Mouse (Mus musculus): Measurements from ENCODE around the gene Acp4.

- TF ChIP-seq CTCF (IDR thresholded peaks at IDR 0.05; ENCODE audit: extremely low read depth, insufficient read depth, low read length), result no peak
- no peak for TF ChIP-seq POLR2A (IDR thresholded peaks at IDR 0.05; ENCODE audit: extremely low read depth, insufficient read depth, low read length)
Observed at GRCm38 (mm10) chr7:44253023-44253616, 4.1 kb downstream of the Acp4 start.

Measured in cortical plate, adult 2 months (tissue).